Mouse (Mus musculus) adipocyte (in vitro differentiated cells): ENCODE data around the gene Gpr153.
"Not testable (repeated sequence)": the region's sequence is repeated elsewhere in the genome, so short reads cannot be mapped to it uniquely, and the experiment has no call there.

ENCODE experiments used
- DNase-seq: peaks from one replicate; pipeline ENCODE4 v3.0.0-alpha.2; 2016; ENCODE audit warnings: low spot score

Gpr153 gene

GRCm38 (mm10) chr4:152273621-152274236, at the start of gene Gpr153:
Gene Gpr153 (plus strand): TSS chr4:152274232.
- DNase-seq: no peak

DNA sequence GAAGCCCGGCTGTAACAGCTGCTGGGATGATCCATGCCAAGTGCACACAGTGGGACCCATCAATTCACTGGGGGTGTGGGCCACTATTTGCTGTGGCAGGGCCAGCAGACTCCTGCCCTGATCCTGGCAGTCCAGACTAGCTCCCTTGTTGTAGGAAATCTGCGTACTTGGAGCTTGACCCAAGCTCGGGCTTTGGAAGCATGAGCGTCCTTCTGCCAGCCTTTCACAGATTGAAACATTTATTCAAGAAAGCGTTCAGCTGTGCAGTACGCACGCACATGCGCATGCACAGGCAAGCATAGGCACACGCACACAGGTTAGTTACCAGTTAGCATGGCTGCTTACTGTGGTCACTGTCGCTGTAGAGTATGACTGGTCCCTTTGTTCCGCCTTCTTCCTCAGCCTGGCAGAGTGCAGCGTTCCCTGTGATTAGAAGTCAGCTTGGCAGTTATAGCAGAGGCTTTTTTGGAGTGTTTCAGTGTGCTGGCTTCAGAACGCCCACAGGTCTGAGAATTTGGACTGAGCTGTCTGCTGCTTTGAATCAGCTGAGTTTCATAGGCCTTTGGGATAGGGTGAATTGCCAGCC, 47.0 kb upstream of the Gpr153 start:
- peak; percentile 9 for DNase-seq

- DNase-seq: no peak
Observed at GRCm38 (mm10) chr4:152227749-152228527, 46.1 kb upstream of the Gpr153 start.

- not testable (repeated sequence) for DNase-seq
Observed at GRCm38 (mm10) chr4:152230331-152230730, 43.7 kb upstream of the Gpr153 start.

DNA sequence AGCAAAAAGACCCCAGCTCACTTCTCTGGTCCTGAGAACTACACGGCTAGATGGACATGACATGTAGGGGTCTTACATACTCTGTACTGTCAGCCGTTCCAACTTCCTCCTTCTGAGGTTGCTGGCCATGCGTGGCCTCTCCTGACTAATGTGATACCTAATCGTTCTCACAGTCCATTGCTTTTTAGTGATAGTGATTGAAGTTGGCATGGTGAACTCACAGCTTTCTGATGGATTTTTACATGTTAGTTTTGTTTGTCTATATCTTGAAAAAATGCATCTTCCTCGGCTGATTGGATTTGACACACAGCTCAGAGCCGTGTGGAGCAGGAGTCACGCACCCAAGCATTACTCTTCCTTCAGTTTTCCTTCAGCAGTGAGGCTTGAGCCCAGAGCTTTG, 42.7 kb upstream of the Gpr153 start:
- no peak for DNase-seq

DNA sequence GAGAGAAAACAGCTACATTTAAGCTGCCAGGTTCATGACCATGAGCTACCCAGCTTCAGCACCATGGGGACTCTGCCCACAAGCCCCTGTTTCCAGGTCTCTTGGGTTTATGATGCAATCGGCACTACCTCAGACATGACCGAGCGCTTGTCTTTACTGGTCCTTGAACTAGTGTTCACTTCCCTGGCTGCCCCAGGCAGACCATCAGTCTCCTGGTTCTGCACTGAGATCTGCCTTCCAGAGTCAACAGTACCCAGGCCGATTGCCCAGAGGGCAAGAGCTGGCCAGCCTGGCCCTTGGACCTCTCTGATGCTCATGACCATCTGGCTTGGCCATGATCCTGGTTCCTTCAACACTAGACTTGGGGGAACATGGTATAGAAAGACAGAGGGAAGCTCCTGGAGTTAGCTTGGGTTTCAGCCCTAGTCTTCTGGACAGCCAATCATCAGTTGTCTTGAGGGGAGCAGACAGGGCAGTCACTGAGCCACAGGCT, 41.6 kb upstream of the Gpr153 start:
- no peak for DNase-seq

- DNase-seq: peak; percentile 72
Observed at GRCm38 (mm10) chr4:152239974-152240373, 34.1 kb upstream of the Gpr153 start.

- DNase-seq: no peak
Observed at GRCm38 (mm10) chr4:152243241-152243891, 30.7 kb upstream of the Gpr153 start.

- DNase-seq: no peak
Observed at GRCm38 (mm10) chr4:152243969-152244368, 30.1 kb upstream of the Gpr153 start.

GRCm38 (mm10) chr4:152244545-152245522, 29.2 kb upstream of the Gpr153 start:
- DNase-seq: no peak

DNA sequence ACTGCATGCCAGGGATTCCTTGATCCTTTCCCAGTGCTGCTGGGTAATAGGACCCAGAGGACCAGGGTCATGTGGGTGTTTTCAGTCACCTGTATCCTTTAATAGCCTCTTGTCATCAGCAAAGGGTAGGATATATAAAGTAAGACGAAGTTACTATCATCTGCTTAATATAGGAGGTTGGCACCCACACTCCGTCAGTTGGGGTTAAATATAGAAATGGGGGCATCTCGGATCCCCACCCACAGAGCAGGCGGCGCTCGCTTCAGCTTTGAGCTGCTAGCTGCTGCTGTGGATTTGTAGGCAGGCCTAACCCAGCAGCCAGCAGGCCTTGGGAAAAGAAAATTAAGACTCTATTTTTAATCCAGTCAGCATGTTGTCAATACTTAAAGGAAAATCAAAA, 28.0 kb upstream of the Gpr153 start:
- DNase-seq: no peak

- DNase-seq: no peak
Observed at GRCm38 (mm10) chr4:152247195-152247594, 26.8 kb upstream of the Gpr153 start.

GRCm38 (mm10) chr4:152250615-152251014, 23.4 kb upstream of the Gpr153 start:
- no peak for DNase-seq

- no peak for DNase-seq
Observed at GRCm38 (mm10) chr4:152253183-152253759, 20.8 kb upstream of the Gpr153 start.

DNA sequence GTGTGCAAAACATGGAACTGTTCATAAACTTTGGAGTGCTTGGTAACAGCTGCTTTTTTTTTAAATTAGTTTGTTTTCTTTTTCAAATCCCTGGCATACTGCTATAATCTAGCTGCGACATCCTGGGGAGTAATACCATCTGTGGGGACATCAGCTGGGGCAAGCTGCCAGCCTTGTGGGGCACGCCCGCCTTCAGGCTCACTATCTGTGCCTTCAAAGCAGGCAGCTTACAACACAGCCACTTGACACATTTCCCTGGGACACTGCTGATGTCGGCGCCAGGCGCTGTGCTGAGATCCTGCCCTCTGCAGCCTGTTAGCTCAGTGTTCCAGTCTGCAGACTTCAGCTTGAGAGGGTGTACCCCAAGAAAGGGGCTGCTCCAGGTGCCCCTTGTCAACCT, 17.0 kb upstream of the Gpr153 start:
- peak; percentile 40 for DNase-seq

DNA sequence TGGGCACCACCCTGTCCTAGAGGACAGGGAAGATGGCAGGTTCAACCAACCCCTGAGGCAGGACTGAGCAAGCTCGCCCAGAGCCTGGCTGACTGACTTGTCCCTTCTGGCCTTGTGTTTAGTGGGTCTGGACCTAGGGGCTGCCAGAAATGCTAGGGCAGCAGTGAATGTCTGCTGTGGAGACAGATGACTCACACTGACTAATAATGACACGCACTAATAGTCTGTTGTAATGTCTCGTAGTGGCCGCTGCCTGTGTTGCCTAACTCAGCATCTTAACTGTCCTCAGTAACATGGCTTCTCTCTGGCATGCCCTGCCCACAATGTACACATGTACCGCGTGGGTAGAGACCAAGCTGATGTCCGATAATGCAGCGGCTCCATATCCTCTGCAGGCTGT, 13.6 kb upstream of the Gpr153 start:
- no peak for DNase-seq

- no peak for DNase-seq
Observed at GRCm38 (mm10) chr4:152262187-152262586, 11.8 kb upstream of the Gpr153 start.

DNA sequence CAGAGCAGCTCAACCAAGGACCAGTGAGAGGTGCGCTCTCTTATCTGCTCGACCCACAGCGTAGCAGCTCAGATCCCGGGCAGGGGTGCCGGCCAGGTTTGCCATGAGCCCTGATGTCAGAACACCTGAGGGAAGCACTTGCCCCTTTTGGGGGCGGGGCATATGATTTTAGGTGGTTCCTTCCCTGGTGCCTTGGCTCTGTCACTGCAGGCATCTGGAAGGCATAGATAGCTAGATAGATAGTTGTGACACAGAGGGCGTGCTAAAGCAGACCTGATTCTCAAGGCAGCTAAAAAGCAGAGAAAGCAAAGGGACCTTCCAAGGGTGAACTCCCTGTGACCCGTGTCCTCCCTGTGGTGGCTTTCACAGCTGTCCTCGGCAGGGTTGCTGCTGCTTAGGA, 10.9 kb upstream of the Gpr153 start:
- DNase-seq: no peak

DNA sequence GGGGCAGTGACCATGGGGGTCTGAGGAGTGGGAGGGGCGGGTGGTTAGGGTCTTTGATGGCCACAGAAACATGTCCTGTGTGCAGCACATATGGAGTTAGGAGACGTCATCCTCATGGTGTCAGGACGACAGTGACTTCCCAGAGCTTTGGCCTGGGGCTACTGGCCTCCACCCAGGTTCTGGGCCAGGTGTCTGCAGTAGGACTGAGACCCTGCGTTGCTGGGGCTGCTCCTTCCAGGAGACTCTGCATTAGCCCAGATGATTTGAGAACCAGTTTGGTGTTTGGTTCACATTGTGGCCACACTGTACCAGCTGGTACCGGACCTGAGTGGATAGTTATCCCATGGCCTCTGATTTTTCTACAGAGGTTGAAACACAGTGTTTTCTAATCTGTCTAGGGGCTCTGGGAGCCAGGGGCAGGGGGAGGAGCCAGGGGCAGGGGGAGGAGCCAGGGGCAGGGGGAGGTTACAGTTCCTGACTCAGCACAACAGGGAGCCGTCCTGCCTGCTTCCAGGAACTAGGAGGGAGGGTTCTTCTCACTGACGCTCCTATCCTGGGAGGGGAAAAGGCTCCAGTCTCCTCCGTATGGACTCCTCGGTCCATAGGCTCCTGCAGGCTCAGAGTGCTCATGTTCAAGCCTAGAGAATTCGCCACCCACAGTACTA, 10.4 kb upstream of the Gpr153 start:
- no peak for DNase-seq

GRCm38 (mm10) chr4:152264177-152264530, 9.9 kb upstream of the Gpr153 start:
- DNase-seq: peak; percentile 48
